Mouse (Mus musculus): ENCODE data around the gene Phgr1. TPM values are rescaled to one million over a fixed set of nuclear protein-coding genes. Genes with fewer than 3 reads are reported as not detected.

Phgr1 gene
- polyA plus RNA-seq, 1 experiment from 2014 or later = not detected

DNA sequence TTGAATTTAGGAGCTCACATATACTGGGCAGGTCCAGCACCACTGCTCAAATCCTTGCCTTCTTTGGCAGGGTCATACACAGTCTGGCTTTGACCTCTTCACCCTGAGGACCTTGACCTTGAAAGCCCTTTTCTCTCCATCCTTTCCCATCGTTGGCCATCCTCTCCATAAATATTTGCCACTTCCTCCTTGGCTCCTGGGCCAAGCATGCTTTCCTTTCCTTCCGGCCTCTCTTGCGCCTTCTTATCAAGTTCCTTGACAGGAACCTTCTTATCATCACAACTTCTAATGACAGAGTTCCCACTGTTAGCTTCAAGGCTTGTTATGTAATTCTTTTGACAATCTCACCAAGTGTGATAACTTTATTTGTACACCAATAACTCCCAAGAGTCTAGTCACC lies 32.6 kb downstream of the Phgr1 start:
- no peak overlapping the region for H3K27ac ChIP-seq
- no peaks in the 10 kb centered on the region for H3K27me3 ChIP-seq
- WGBS = 71% methylated on average over 3 of the region's 3 CpGs
- no peak overlapping the region for H3K9ac ChIP-seq
- no peaks in the 10 kb centered on the region for H3K9me3 ChIP-seq
- no peaks in the 10 kb centered on the region for H3K4me1 ChIP-seq
- no peak overlapping the region for H3K4me2 ChIP-seq (replicated peaks)
- H3K36me3 ChIP-seq = no peaks in the 10 kb centered on the region
- no peak overlapping the region for H3K4me3 ChIP-seq
- ATAC-seq (ENCODE audit: insufficient number of reproducible peaks, insufficient read depth, low FRiP score, low TSS enrichment) = no peak

DNA sequence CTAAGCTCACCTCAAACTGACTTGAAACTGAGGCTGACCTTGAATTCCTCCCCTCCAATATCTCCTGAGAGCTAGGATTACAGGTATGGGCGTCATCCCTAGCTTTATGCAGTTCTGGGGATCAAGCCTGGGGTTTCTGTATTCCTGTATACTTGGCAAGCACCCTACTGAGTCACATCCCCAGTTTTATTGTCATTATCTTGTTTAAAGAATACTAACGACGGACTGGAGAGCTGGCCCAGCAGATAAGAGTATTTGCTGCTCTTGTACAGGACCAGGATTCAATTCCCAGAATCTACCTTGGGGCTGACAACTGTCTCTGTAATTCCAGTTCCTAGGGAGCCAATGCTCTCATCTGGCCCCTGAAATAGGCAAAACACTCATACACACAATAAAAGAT lies 33.2 kb downstream of the Phgr1 start:
- Histone ChIP-seq H3K9me3 (no peaks in the 10 kb centered on the region), H3K27me3 (no peaks in the 10 kb centered on the region), H3K4me1 (no peaks in the 10 kb centered on the region), H3K27ac (no peak overlapping the region), H3K4me2 (replicated peaks) (no peak overlapping the region), H3K9ac (no peak overlapping the region), H3K36me3 (no peaks in the 10 kb centered on the region), H3K4me3 (no peak overlapping the region)
- ATAC-seq (ENCODE audit: insufficient number of reproducible peaks, insufficient read depth, low FRiP score, low TSS enrichment) = no peak
- WGBS = 51% methylated on average over 3 of the region's 3 CpGs

DNA sequence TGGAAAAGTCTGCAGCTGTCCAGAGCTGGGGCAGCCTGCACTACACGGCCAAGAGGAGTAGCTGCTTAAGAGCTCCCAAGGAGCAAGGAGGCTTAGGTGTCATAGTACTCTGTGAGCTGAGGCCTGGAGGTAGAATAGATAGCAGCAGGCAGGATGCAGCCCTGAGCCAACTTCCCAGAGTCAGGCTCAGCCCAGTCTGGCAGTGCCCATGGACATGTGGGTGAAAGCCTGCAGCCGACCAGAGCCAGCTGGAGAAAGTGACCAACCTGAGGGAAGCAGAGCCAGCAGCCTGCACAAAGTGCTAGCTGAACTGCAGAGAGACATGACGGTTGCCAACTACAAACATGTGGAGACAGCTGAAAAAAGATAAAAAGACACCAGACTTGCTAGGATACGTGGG lies 34.3 kb downstream of the Phgr1 start:
- H3K36me3 ChIP-seq = no peaks in the 10 kb centered on the region
- WGBS = 61% methylated on average over 4 of the region's 4 CpGs
- no peak overlapping the region for H3K4me3 ChIP-seq
- ATAC-seq (ENCODE audit: insufficient number of reproducible peaks, insufficient read depth, low FRiP score, low TSS enrichment) = no peak
- H3K9me3 ChIP-seq = no peaks in the 10 kb centered on the region
- H3K4me2 ChIP-seq (replicated peaks) = no peak overlapping the region
- H3K4me1 ChIP-seq = no peaks in the 10 kb centered on the region
- no peak overlapping the region for H3K27ac ChIP-seq
- no peaks in the 10 kb centered on the region for H3K27me3 ChIP-seq
- H3K9ac ChIP-seq = no peak overlapping the region

DNA sequence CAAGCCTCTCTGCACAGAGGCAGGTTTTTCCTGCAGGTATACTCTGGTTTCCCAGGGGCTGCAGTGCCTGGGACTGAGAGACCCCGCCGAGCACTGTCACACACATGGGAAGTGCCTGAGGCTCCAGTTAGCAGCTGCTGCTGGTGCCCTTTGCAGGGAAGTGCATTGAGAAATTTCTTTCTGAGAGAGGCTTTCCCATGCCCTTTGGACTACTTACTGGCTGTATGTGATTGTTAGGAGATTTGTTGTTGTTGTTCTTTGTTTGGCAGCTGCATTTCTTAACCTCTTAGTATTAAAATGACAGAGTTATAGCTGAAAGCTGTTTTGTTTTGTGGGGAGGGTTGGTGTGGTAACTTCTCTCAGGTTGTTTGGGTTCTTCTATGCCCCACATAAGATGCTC lies 38.3 kb downstream of the Phgr1 start:
- H3K27ac ChIP-seq = no peak overlapping the region
- H3K4me2 ChIP-seq (replicated peaks) = no peak overlapping the region
- no peaks in the 10 kb centered on the region for H3K27me3 ChIP-seq
- H3K4me1 ChIP-seq = peaks cover 13% of the 10 kb centered on the region
- H3K9me3 ChIP-seq = no peaks in the 10 kb centered on the region
- no peak for ATAC-seq (ENCODE audit: insufficient number of reproducible peaks, insufficient read depth, low FRiP score, low TSS enrichment)
- no peak overlapping the region for H3K9ac ChIP-seq
- 10% methylated on average over 2 of the region's 2 CpGs for WGBS
- H3K36me3 ChIP-seq = no peaks in the 10 kb centered on the region
- no peak overlapping the region for H3K4me3 ChIP-seq

DNA sequence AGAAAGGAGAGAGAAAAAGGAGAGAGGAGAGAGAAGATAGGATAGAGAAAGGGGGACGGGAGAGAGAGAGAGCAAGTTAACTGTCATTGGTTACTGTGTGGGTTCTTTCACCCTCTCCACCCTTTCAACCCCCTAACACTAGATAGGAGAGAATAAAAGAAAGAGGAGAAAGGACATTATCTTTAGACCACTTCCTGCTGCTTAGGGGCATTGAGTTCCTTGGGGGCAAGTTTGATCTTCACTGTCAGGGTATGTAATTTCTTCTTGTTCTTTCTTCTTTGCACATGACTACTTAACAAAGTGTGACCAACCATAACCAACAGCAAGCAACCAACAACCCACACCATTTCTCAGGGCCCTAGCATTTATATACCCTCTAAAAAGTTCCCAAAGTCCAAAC lies 40.2 kb downstream of the Phgr1 start:
- 61% methylated on average over 1 of the region's 1 CpGs for WGBS
- no peak for ATAC-seq (ENCODE audit: insufficient number of reproducible peaks, insufficient read depth, low FRiP score, low TSS enrichment)
- H3K36me3 ChIP-seq = peaks cover 7% of the 10 kb centered on the region
- H3K4me3 ChIP-seq = no peak overlapping the region
- H3K4me2 ChIP-seq (replicated peaks) = no peak overlapping the region
- no peaks in the 10 kb centered on the region for H3K27me3 ChIP-seq
- H3K4me1 ChIP-seq = peaks cover 13% of the 10 kb centered on the region
- H3K9me3 ChIP-seq = no peaks in the 10 kb centered on the region
- no peak overlapping the region for H3K9ac ChIP-seq
- no peak overlapping the region for H3K27ac ChIP-seq

DNA sequence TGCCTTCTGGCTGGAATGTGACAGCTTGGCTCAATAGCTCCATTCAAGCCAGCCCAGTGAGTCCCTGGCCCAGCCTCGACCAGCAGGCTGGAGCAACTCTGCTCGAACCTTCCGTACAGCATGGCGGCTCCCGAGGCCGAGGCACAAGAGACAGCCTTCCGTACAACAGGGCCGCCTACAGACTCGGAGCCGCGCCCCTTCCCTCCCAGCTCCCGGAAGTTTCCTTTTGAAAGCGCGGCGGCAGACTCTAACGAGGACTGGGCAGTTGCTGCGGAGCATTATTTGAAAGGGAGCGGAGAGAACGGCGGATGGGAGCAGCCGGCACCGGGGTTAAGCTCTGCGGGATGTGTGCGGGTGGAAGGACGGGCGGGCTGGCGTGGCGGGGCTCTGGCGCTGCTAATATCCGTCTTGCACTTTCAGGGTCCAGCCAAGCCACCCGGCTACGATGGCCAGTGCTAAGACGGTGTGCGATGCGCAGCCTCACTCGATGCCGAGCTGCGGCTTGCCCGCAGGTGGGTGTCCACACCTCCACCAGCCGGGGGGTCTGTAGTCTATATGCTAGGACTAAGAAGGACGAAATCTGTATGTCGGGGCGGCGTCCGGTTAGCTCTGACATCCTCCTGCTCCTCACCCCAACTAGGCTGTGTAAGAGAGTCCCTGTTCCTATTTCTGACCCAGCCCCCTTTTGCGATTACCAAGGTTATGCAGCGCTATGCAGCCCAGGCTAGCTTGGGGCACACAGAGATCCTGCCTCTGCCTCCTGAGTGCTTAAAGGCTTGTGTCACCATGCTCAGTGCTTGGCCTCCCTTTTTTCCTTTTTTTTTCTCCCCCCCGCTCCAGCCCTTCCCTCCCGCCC lies 41.6 kb downstream of the Phgr1 start, which contains the start of gene Knstrn:
Knstrn (plus strand) TSS at position 23 of the 856 bp plus-strand sequence.
- peaks cover 21% of the 10 kb centered on the region for H3K36me3 ChIP-seq
- H3K4me1 ChIP-seq = peaks cover 13% of the 10 kb centered on the region
- H3K9me3 ChIP-seq = no peaks in the 10 kb centered on the region
- peak within 1 kb of the TSS; percentile 72 for H3K27ac ChIP-seq
- peak; percentile 96 for ATAC-seq (ENCODE audit: insufficient number of reproducible peaks, insufficient read depth, low FRiP score, low TSS enrichment)
- H3K9ac ChIP-seq = peak within 1 kb of the TSS; percentile 63
- peak within 1 kb of the TSS; percentile 79 for H3K4me2 ChIP-seq (replicated peaks)
- under 1% methylated on average over 49 of the region's 49 CpGs for WGBS
- H3K4me3 ChIP-seq = peak within 1 kb of the TSS; percentile 57
- H3K27me3 ChIP-seq = no peaks in the 10 kb centered on the region

DNA sequence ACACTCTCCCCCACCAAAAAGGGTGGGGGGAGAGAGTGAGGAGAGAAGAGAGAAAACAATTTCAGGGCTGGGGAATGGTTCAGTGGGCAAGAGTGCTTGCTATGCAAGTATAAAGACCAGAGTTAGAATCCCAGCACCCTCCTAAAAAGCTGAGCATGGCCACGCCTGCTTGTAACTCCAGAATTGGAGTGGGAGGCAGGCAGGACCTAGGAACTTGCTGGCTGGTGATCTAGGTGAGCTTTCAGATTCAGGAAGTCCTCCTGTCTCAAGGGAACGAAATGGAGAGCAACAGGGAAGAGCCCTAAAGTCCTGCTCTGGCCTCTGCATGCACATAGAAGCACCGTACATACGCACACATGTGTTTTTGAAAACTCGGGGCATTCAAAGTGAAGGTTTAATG lies 50.2 kb downstream of the Phgr1 start:
- WGBS = 91% methylated on average over 5 of the region's 5 CpGs
- ATAC-seq (ENCODE audit: insufficient number of reproducible peaks, insufficient read depth, low FRiP score, low TSS enrichment) = no peak
- Histone ChIP-seq H3K4me3 (no peak overlapping the region), H3K36me3 (peaks cover 62% of the 10 kb centered on the region), H3K9ac (no peak overlapping the region), H3K27ac (no peak overlapping the region), H3K27me3 (no peaks in the 10 kb centered on the region), H3K4me2 (replicated peaks) (no peak overlapping the region), H3K4me1 (no peaks in the 10 kb centered on the region), H3K9me3 (no peaks in the 10 kb centered on the region; the same call in 1 of the 2 replicates)

DNA sequence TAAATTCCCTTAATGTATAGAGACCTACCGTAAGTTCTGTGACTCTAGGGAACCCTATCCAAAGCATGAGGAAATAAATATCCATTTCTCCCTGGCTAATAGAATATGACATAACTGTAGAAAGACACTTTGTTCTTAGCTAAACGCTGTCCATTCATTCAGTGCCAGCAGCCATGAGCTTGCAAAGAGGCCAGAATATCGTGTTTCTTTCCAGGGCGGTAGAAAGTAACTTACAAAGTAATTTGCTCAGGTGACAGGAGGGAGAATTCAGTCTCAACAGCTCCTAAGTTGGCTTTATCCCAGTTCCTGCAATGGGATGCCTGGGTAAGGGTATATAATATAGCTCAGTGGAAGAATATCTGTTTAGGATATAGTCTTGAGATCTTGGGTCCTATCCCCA lies 51.8 kb downstream of the Phgr1 start:
- Histone ChIP-seq H3K9me3 (no peaks in the 10 kb centered on the region; the same call in 1 of the 2 replicates), H3K4me3 (no peak overlapping the region), H3K36me3 (peaks cover 54% of the 10 kb centered on the region), H3K9ac (no peak overlapping the region), H3K27ac (no peak overlapping the region), H3K27me3 (no peaks in the 10 kb centered on the region), H3K4me1 (no peaks in the 10 kb centered on the region), H3K4me2 (replicated peaks) (no peak overlapping the region)
- 87% methylated on average over 4 of the region's 4 CpGs for WGBS
- no peak for ATAC-seq (ENCODE audit: insufficient number of reproducible peaks, insufficient read depth, low FRiP score, low TSS enrichment)

Other genes starting within 250 kb of the Phgr1 start
- 6.6 and 7.1 TPM in 2 replicates for gene Bmf, start 223.1 kb upstream of the Phgr1 start, polyA plus RNA-seq (2016; fragmentation: Nextera tagmentation; extraction: Ambion mirVana)
- 99.8 and 106 TPM in 2 replicates for gene Bub1b, start 174.6 kb upstream of the Phgr1 start, polyA plus RNA-seq (2016; fragmentation: Nextera tagmentation; extraction: Ambion mirVana)
- gene Pak6, start 109.5 kb upstream of the Phgr1 start, polyA plus RNA-seq (2016; fragmentation: Nextera tagmentation; extraction: Ambion mirVana) = 1.2 and 1.5 TPM in 2 replicates
- gene Ankrd63, start 68.8 kb upstream of the Phgr1 start, polyA plus RNA-seq (2016; fragmentation: Nextera tagmentation; extraction: Ambion mirVana) = not detected in 2 replicates
- 0.38 and 0.47 TPM in 2 replicates for gene Plcb2, start 44.3 kb upstream of the Phgr1 start, polyA plus RNA-seq (2016; fragmentation: Nextera tagmentation; extraction: Ambion mirVana)
- 16.5 and 17.9 TPM in 2 replicates for gene Inafm2, start 27.0 kb upstream of the Phgr1 start, polyA plus RNA-seq (2016; fragmentation: Nextera tagmentation; extraction: Ambion mirVana)
- gene Ccdc9b, start 10.1 kb upstream of the Phgr1 start, polyA plus RNA-seq (2016; fragmentation: Nextera tagmentation; extraction: Ambion mirVana) = 1.3 and 1.5 TPM in 2 replicates
- gene Disp2, start 7.0 kb downstream of the Phgr1 start, polyA plus RNA-seq (2016; fragmentation: Nextera tagmentation; extraction: Ambion mirVana) = 1.3 and 1.6 TPM in 2 replicates
- 116 and 125 TPM in 2 replicates for gene Knstrn, start 41.2 kb downstream of the Phgr1 start, polyA plus RNA-seq (2016; fragmentation: Nextera tagmentation; extraction: Ambion mirVana)
- 81.4 and 87.0 TPM in 2 replicates for gene Ivd, start 89.2 kb downstream of the Phgr1 start, polyA plus RNA-seq (2016; fragmentation: Nextera tagmentation; extraction: Ambion mirVana)
- 4.1 and 4.9 TPM in 2 replicates for gene Bahd1, start 127.6 kb downstream of the Phgr1 start, polyA plus RNA-seq (2016; fragmentation: Nextera tagmentation; extraction: Ambion mirVana)
- 48.1 and 51.0 TPM in 2 replicates for gene Chst14, start 153.7 kb downstream of the Phgr1 start, polyA plus RNA-seq (2016; fragmentation: Nextera tagmentation; extraction: Ambion mirVana)